Comparison of ENCODE assay signal across 14 mouse cellular contexts in the genomic region with DNA sequence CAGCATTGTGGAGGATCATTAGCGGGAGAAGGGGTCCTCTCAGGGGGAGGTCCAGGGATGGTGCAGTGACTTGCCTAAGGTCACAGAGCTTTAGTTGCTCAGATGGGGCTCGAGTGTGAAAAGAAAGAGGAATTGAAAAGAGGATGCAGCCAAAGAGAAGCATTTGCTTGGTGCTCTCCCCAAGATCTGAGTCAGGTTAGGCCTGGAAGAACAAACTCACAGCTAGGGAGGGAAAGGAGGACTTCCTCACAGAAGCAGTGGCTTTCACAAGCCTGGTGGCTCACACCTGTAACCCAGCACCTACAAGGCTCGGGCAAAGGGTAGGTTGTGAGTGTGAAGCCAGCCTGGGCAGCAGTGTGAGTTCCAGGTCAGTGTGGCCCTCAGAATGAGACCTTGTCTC. TPM values are rescaled to one million over a fixed set of nuclear protein-coding genes. Genes with fewer than 3 reads are reported as not detected.
DNase-seq lines count a peak whose midpoint lies in the region; ATAC-seq and TF ChIP-seq lines count a peak whose summit lies in the region.
"Had no signal": no experiment of that assay in that cellular context is flagged by ENCODE, and none has a peak within 500 bp of the region (broad histone marks: within the 10 kb centered on the region; RNA-seq: fewer than 3 reads in every experiment).

No protein-coding gene starts in this region.

- intact Hi-C loops in gastrocnemius, adult 2 months (cut with DNase I), result no loop called here

- no peak for DNase-seq in gastrocnemius, adult 2 months
- no peak for DNase-seq in gastrocnemius, adult 8-10 months (ENCODE audit: low spot score in 2 of 2)
- DNase-seq in limb, embryonic 10.5 days (ENCODE audit: low spot score), result no peak
- DNase-seq in liver, postnatal 0 days, result no peak
- DNase-seq in thymus, postnatal 25 days, result peak; percentile 54
- no peak for DNase-seq in adrenal gland, adult 8-10 months
- DNase-seq: adrenal gland, adult 2 months; cerebellum, adult 8-10 months; kidney, adult 11 months had no signal

- H3K27ac ChIP-seq in gastrocnemius, adult 2 months, result peak overlapping the region; percentile 56; the same call in 1 of the 2 replicates
- 0 out of 2 replicates have a peak overlapping the region, but pooled peaks have one; percentile 24 for H3K27ac ChIP-seq in limb, embryonic 15.5 days
- no peak overlapping the region for H3K27ac ChIP-seq in limb, embryonic 10.5 days
- peak overlapping the region; percentile 44 for H3K27ac ChIP-seq in liver, postnatal 0 days (ENCODE audit: low read depth)
- no peak overlapping the region for H3K27ac ChIP-seq in hindbrain, embryonic 13.5 days
- H3K27ac ChIP-seq: embryonic facial prominence, embryonic 13.5 days had no signal

- TF ChIP-seq EP300 in liver, postnatal 0 days (IDR thresholded peaks at IDR 0.05; ENCODE audit: low read depth), result no peak

- no peak overlapping the region for H3K4me3 ChIP-seq in gastrocnemius, adult 2 months
- H3K4me3 ChIP-seq in limb, embryonic 15.5 days, result no peak overlapping the region
- H3K4me3 ChIP-seq in limb, embryonic 10.5 days, result no peak overlapping the region
- H3K4me3 ChIP-seq in liver, postnatal 0 days (ENCODE audit: low read depth, low read length), result no peak overlapping the region
- no peak overlapping the region for H3K4me3 ChIP-seq in hindbrain, embryonic 13.5 days
- H3K4me3 ChIP-seq: embryonic facial prominence, embryonic 13.5 days; limb, embryonic 12.5 days had no signal

- no peaks in the 10 kb centered on the region for H3K27me3 ChIP-seq in limb, embryonic 15.5 days
- H3K27me3 ChIP-seq in limb, embryonic 10.5 days (ENCODE audit: low read depth, poor library complexity, severe bottlenecking), result no peaks in the 10 kb centered on the region
- H3K27me3 ChIP-seq in liver, postnatal 0 days (ENCODE audit: insufficient read depth, low read length), result no peaks in the 10 kb centered on the region
- H3K27me3 ChIP-seq in hindbrain, embryonic 13.5 days, result no peaks in the 10 kb centered on the region
- H3K27me3 ChIP-seq: embryonic facial prominence, embryonic 13.5 days; limb, embryonic 12.5 days had no signal

- H3K9me3 ChIP-seq in limb, embryonic 15.5 days, result no peaks in the 10 kb centered on the region
- H3K9me3 ChIP-seq in limb, embryonic 10.5 days (replicated peaks), result no peaks in the 10 kb centered on the region
- no peaks in the 10 kb centered on the region for H3K9me3 ChIP-seq in liver, postnatal 0 days (ENCODE audit: low read length)
- no peaks in the 10 kb centered on the region for H3K9me3 ChIP-seq in hindbrain, embryonic 13.5 days
- H3K9me3 ChIP-seq: embryonic facial prominence, embryonic 13.5 days; limb, embryonic 12.5 days had no signal

- H3K36me3 ChIP-seq in limb, embryonic 15.5 days, result no peaks in the 10 kb centered on the region
- no peaks in the 10 kb centered on the region for H3K36me3 ChIP-seq in limb, embryonic 10.5 days
- H3K36me3 ChIP-seq in liver, postnatal 0 days (replicated peaks; ENCODE audit: insufficient read depth, low read length), result no peaks in the 10 kb centered on the region
- H3K36me3 ChIP-seq in hindbrain, embryonic 13.5 days, result no peaks in the 10 kb centered on the region
- H3K36me3 ChIP-seq: embryonic facial prominence, embryonic 13.5 days; limb, embryonic 12.5 days had no signal

- H3K4me2 ChIP-seq in limb, embryonic 15.5 days, result no peak overlapping the region
- H3K4me2 ChIP-seq in liver, postnatal 0 days (ENCODE audit: low read depth, low read length), result no peak overlapping the region
- no peak overlapping the region for H3K4me2 ChIP-seq in hindbrain, embryonic 13.5 days
- H3K4me2 ChIP-seq: embryonic facial prominence, embryonic 13.5 days; limb, embryonic 12.5 days had no signal

- 61% methylated on average over 3 of the region's 3 CpGs for WGBS in limb, embryonic 15.5 days
- 75% methylated on average over 3 of the region's 3 CpGs for WGBS in limb, embryonic 10.5 days
- 33% methylated on average over 3 of the region's 3 CpGs for WGBS in liver, postnatal 0 days (ENCODE audit: insufficient replicate concordance)
- WGBS in hindbrain, embryonic 13.5 days, result 70% methylated on average over 3 of the region's 3 CpGs

- 0 out of 2 replicates have a peak, but pooled peaks cover 7% of the 10 kb centered on the region for H3K4me1 ChIP-seq in limb, embryonic 15.5 days
- H3K4me1 ChIP-seq in limb, embryonic 10.5 days, result peaks cover 11% of the 10 kb centered on the region; the same call in 1 of the 2 replicates
- peaks cover 11% of the 10 kb centered on the region; the same call in 1 of the 2 replicates for H3K4me1 ChIP-seq in liver, postnatal 0 days (ENCODE audit: insufficient read depth)
- no peaks in the 10 kb centered on the region for H3K4me1 ChIP-seq in hindbrain, embryonic 13.5 days (replicated peaks)
- H3K4me1 ChIP-seq: embryonic facial prominence, embryonic 13.5 days had no signal

- H3K9ac ChIP-seq in limb, embryonic 15.5 days, result no peak overlapping the region
- H3K9ac ChIP-seq in liver, postnatal 0 days (replicated peaks), result no peak overlapping the region
- no peak overlapping the region for H3K9ac ChIP-seq in hindbrain, embryonic 13.5 days
- H3K9ac ChIP-seq: embryonic facial prominence, embryonic 13.5 days; limb, embryonic 12.5 days had no signal

- no peak for TF ChIP-seq CTCF in gastrocnemius, adult 2 months (IDR thresholded peaks at IDR 0.05)
- no peak for TF ChIP-seq CTCF in liver, postnatal 0 days (IDR thresholded peaks at IDR 0.05; ENCODE audit: low read depth)

- ATAC-seq in limb, embryonic 15.5 days (ENCODE audit: insufficient number of reproducible peaks, low FRiP score, low TSS enrichment, low read depth), result no peak
- ATAC-seq in liver, postnatal 0 days, result no peak
- no peak for ATAC-seq in hindbrain, embryonic 13.5 days (ENCODE audit: low FRiP score)
- ATAC-seq: forebrain, embryonic 14.5 days had no signal

RNA-seq across cellular contexts. Expression of gene Fchsd2, which starts 0.6 kb away (rescaled TPM):
- total RNA-seq in gastrocnemius, adult 2 months (2021), result 1 to 10 TPM; 3.7 to 7.1 TPM
- total RNA-seq in gastrocnemius, adult 8-10 months (2022), result 1 to 10 TPM; 4.2 to 5.5 (median 5.0) TPM
- 17.4 and 18.4 TPM in 2 replicates for polyA plus RNA-seq in limb, embryonic 15.5 days (2015; fragmentation: Nextera tagmentation; extraction: Ambion mirVana)
- 16.1 and 21.5 TPM in 2 replicates for polyA plus RNA-seq in limb, embryonic 10.5 days (2016; fragmentation: Nextera tagmentation; extraction: Ambion mirVana)
- polyA plus RNA-seq in liver, postnatal 0 days (2015; fragmentation: Nextera tagmentation; extraction: Ambion mirVana), result 7.4 and 7.8 TPM in 2 replicates
- 10 to 100 TPM; 20.9 to 53.3 (median 33.8) TPM for total RNA-seq in adrenal gland, adult 8-10 months (2022)
- polyA plus RNA-seq in hindbrain, embryonic 13.5 days (2015; fragmentation: Nextera tagmentation; extraction: Ambion mirVana), result 35.8 and 38.6 TPM in 2 replicates

Comparison
In these comparisons a context has a peak if more than half of its experiments do, and no peak if none do; other contexts are left out.
1. H3K27ac ChIP-seq: peak in gastrocnemius, adult 2 months (single experiment), limb, embryonic 15.5 days (single experiment) and liver, postnatal 0 days (single experiment); none in limb, embryonic 10.5 days (single experiment) and hindbrain, embryonic 13.5 days (single experiment).